Mouse (Mus musculus) inflammation-experienced regulatory T-cells, adult 6 months (primary cell): ENCODE data around the gene Cdip1. TPM values are rescaled to one million over a fixed set of nuclear protein-coding genes. Genes with fewer than 3 reads are reported as not detected.

Source experiments
- ATAC-seq: one replicate; pipeline ENCODE4 v1.8.0; 2017
- polyA plus RNA-seq, 3 experiments: library from polyadenylated mRNA; unstranded; fragments of 100-300 nt; shearing (Covaris generic); gene quantifications; one replicate each; pipeline ENCODE4 v1.2.1; 2017

The Cdip1 gene
- polyA plus RNA-seq, 3 experiments from 2014 or later = 15.0 to 43.1 (median 36.6) TPM

- no peak for ATAC-seq
Observed at GRCm38 (mm10) chr16:4768719-4769118, 21.4 kb downstream of the Cdip1 start.

GRCm38 (mm10) chr16:4767012-4767790 is 22.9 kb downstream of the Cdip1 start:
- no peak for ATAC-seq

GRCm38 (mm10) chr16:4765852-4766251 is 24.2 kb downstream of the Cdip1 start:
- no peak for ATAC-seq

GRCm38 (mm10) chr16:4763276-4763675 is 26.8 kb downstream of the Cdip1 start:
- ATAC-seq = peak; percentile 75

GRCm38 (mm10) chr16:4762437-4762836 is 27.7 kb downstream of the Cdip1 start:
- no peak for ATAC-seq

GRCm38 (mm10) chr16:4756660-4757335 is 33.3 kb downstream of the Cdip1 start:
- peak; percentile 64 for ATAC-seq

- ATAC-seq = no peak
Observed at GRCm38 (mm10) chr16:4754045-4754444, 36.0 kb downstream of the Cdip1 start.

GRCm38 (mm10) chr16:4752155-4752554 is 37.9 kb downstream of the Cdip1 start:
- ATAC-seq = no peak

- ATAC-seq = no peak
Observed at GRCm38 (mm10) chr16:4742186-4742585, 47.9 kb downstream of the Cdip1 start.

GRCm38 (mm10) chr16:4739994-4740393 is 50.1 kb downstream of the Cdip1 start:
- no peak for ATAC-seq

- ATAC-seq = peak; percentile 88
Observed at GRCm38 (mm10) chr16:4736262-4736661, 53.8 kb downstream of the Cdip1 start.

GRCm38 (mm10) chr16:4730776-4731358 is 59.2 kb downstream of the Cdip1 start:
- no peak for ATAC-seq

- ATAC-seq = no peak
Observed at GRCm38 (mm10) chr16:4727963-4728362, 62.1 kb downstream of the Cdip1 start.

- no peak for ATAC-seq
Observed at GRCm38 (mm10) chr16:4727526-4727925, 62.6 kb downstream of the Cdip1 start.

- peak; percentile 69 for ATAC-seq
Observed at GRCm38 (mm10) chr16:4726528-4727128, 63.5 kb downstream of the Cdip1 start.

- ATAC-seq = peak; percentile 88
Observed at GRCm38 (mm10) chr16:4725780-4726527, 64.1 kb downstream of the Cdip1 start, which contains the start of gene Hmox2. Gene Hmox2 (plus strand): TSS chr16:4726361.

GRCm38 (mm10) chr16:4725266-4725665 is 64.8 kb downstream of the Cdip1 start:
- ATAC-seq = no peak

GRCm38 (mm10) chr16:4722915-4723209 is 67.2 kb downstream of the Cdip1 start:
- ATAC-seq = no peak

GRCm38 (mm10) chr16:4722128-4722914 is 67.8 kb downstream of the Cdip1 start:
- ATAC-seq = no peak

GRCm38 (mm10) chr16:4718753-4719518 is 71.2 kb downstream of the Cdip1 start, which contains the start of gene Nmral1:
Gene Nmral1 (minus strand): TSS chr16:4719356.
- peak; percentile 63 for ATAC-seq

GRCm38 (mm10) chr16:4717866-4718265 is 72.2 kb downstream of the Cdip1 start:
- no peak for ATAC-seq
